Mouse (Mus musculus) cerebellum, adult 2 months (tissue): Measurements from ENCODE around the gene Patl2.

Experiments used
- CTCF ChIP-seq: fragments of 200-500 bp; IDR thresholded peaks from 2 replicates; pipeline ENCODE4 v1.5.1; 2011; ENCODE audit warnings: low read depth, mild to moderate bottlenecking, control low read depth, low read length, moderate library complexity, borderline replicate concordance; ENCODE audit not compliant: insufficient read depth
- POLR2A ChIP-seq: fragments of 200-500 bp; IDR thresholded peaks from 2 replicates; pipeline ENCODE4 v1.6.1; 2011; ENCODE audit warnings: low read length, control low read depth, borderline replicate concordance; ENCODE audit not compliant: insufficient read depth

DNA sequence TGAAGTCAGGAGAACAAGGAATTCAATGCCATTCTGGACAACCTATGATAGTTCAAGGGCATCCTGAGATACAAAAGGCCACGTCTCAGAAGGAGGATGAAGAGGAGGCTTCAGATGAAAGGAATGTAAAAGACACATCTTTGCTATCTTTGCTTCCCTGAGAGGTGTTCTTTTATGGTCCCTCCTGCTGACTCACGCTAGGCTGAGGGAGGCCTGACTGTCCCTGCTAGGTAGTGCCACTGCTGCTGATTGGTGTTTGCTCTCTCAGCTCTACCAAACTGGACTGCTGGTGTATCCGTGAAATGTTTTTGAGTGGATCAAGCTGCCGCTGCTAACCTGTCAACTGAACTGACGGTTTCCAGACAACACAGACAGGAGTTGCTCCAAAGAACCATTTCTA, 35.8 kb upstream of the Patl2 start:
- TF ChIP-seq CTCF: no peak
- no peak for TF ChIP-seq POLR2A
